Mouse (Mus musculus): ENCODE data around the gene Gpr3. TPM values are rescaled to one million over a fixed set of nuclear protein-coding genes. Genes with fewer than 3 reads are reported as not detected.

Gpr3 gene
- total RNA-seq, 1 experiment from 2014 or later, result 0.19 TPM

- peak; percentile 75 for DNase-seq
These were observed 21.1 kb upstream of the Gpr3 start for GRCm38 (mm10) chr4:133233285-133233976.

- no peak for DNase-seq
These were observed 17.2 kb upstream of the Gpr3 start for GRCm38 (mm10) chr4:133229582-133229981.

- peak; percentile 61 for DNase-seq
These were observed 15.3 kb upstream of the Gpr3 start for GRCm38 (mm10) chr4:133227636-133228035.

- peak; percentile 49 for DNase-seq
These were observed 13.7 kb upstream of the Gpr3 start for GRCm38 (mm10) chr4:133226073-133226472.

- no peak for DNase-seq
These were observed 11.5 kb upstream of the Gpr3 start for GRCm38 (mm10) chr4:133223875-133224274.

GRCm38 (mm10) chr4:133221701-133222100 lies 9.4 kb upstream of the Gpr3 start:
- no peak for DNase-seq

GRCm38 (mm10) chr4:133220656-133221055 lies 8.3 kb upstream of the Gpr3 start:
- DNase-seq, result peak; percentile 52

- no peak for DNase-seq
These were observed 6.4 kb upstream of the Gpr3 start for GRCm38 (mm10) chr4:133218745-133219144.

GRCm38 (mm10) chr4:133217641-133218040 lies 5.3 kb upstream of the Gpr3 start:
- DNase-seq, result peak; percentile 76

- DNase-seq, result no peak
These were observed 1.3 kb upstream of the Gpr3 start for GRCm38 (mm10) chr4:133213661-133214060.

- no peak for DNase-seq
These were observed 893 bp upstream of the Gpr3 start for GRCm38 (mm10) chr4:133213268-133213590.

- peak; percentile 88 for DNase-seq
These were observed 379 bp upstream of the Gpr3 start for GRCm38 (mm10) chr4:133212562-133213267.

- DNase-seq, result no peak
These were observed 1.4 kb downstream of the Gpr3 start for GRCm38 (mm10) chr4:133210788-133211390.

GRCm38 (mm10) chr4:133210023-133210787 lies 2.1 kb downstream of the Gpr3 start:
- DNase-seq, result no peak

GRCm38 (mm10) chr4:133209366-133209765 lies 3.0 kb downstream of the Gpr3 start:
- peak; percentile 68 for DNase-seq

GRCm38 (mm10) chr4:133204379-133204778 lies 8.0 kb downstream of the Gpr3 start:
- DNase-seq, result no peak

GRCm38 (mm10) chr4:133203591-133203990 lies 8.7 kb downstream of the Gpr3 start:
- DNase-seq, result no peak

GRCm38 (mm10) chr4:133202254-133202653 lies 10.1 kb downstream of the Gpr3 start:
- no peak for DNase-seq

GRCm38 (mm10) chr4:133201006-133201771 lies 11.1 kb downstream of the Gpr3 start:
- DNase-seq, result peak; percentile 90

GRCm38 (mm10) chr4:133200343-133200742 lies 12.0 kb downstream of the Gpr3 start:
- peak; percentile 73 for DNase-seq

GRCm38 (mm10) chr4:133199743-133200142 lies 12.6 kb downstream of the Gpr3 start:
- DNase-seq, result no peak
